Mouse (Mus musculus): ENCODE results near the gene Prox1. TPM values are rescaled to one million over a fixed set of nuclear protein-coding genes. Genes with fewer than 3 reads are reported as not detected.

Gene Prox1
- polyA plus RNA-seq, 1 experiment: 1.2 TPM

DNA sequence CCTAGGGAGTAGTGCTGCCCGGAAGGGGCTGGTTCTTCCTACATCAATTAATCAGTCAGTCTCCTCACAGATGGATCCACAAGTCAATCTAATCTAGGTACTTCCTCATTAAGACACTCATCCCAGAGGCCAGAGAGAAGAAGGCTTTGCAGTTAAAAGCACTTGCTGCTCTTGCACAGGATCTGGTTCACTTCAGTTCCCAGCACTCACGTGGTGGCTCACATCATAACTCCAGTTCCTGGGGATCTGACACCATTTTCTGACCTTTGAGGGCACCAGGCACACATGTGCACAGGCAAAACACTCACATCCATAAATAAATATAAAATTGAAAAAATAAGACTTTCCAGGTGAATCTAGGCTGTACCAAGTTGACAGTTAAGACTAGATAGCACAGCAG lies 27.7 kb upstream of the Prox1 start:
- no peak for TF ChIP-seq POLR2A (IDR thresholded peaks at IDR 0.05; ENCODE audit: borderline replicate concordance, extremely low read depth, low read depth, low read length)
- no peak for TF ChIP-seq CTCF (IDR thresholded peaks at IDR 0.05; ENCODE audit: insufficient read depth, low read length)
- WGBS: 77% methylated on average over 2 of the region's 2 CpGs
- Histone ChIP-seq H3K4me1 (ENCODE audit: control insufficient read depth, insufficient read depth, low read length) (no peaks in the 10 kb centered on the region), H3K4me3 (replicated peaks; ENCODE audit: extremely low read depth, low read depth, low read length) (no peak overlapping the region)
- no peak for DNase-seq

- WGBS: 85% methylated on average over 13 of the region's 13 CpGs
- TF ChIP-seq CTCF (IDR thresholded peaks at IDR 0.05; ENCODE audit: insufficient read depth, low read length) (no peak), POLR2A (IDR thresholded peaks at IDR 0.05; ENCODE audit: borderline replicate concordance, extremely low read depth, low read depth, low read length) (no peak)
- no peak overlapping the region for H3K4me3 ChIP-seq (replicated peaks; ENCODE audit: extremely low read depth, low read depth, low read length)
- no peak for DNase-seq
- no peaks in the 10 kb centered on the region for H3K4me1 ChIP-seq (ENCODE audit: control insufficient read depth, insufficient read depth, low read length)
Observed at GRCm38 (mm10) chr1:190192011-190192410, 21.5 kb upstream of the Prox1 start.

GRCm38 (mm10) chr1:190190231-190190965 lies 19.9 kb upstream of the Prox1 start:
- no peak for DNase-seq
- TF ChIP-seq POLR2A (IDR thresholded peaks at IDR 0.05; ENCODE audit: borderline replicate concordance, extremely low read depth, low read depth, low read length) (no peak), CTCF (IDR thresholded peaks at IDR 0.05; ENCODE audit: insufficient read depth, low read length) (no peak)
- Histone ChIP-seq H3K4me1 (ENCODE audit: control insufficient read depth, insufficient read depth, low read length) (no peaks in the 10 kb centered on the region), H3K4me3 (replicated peaks; ENCODE audit: extremely low read depth, low read depth, low read length) (no peak overlapping the region)
- WGBS: 30% methylated on average over 10 of the region's 10 CpGs

- TF ChIP-seq POLR2A (IDR thresholded peaks at IDR 0.05; ENCODE audit: borderline replicate concordance, extremely low read depth, low read depth, low read length) (no peak), CTCF (IDR thresholded peaks at IDR 0.05; ENCODE audit: insufficient read depth, low read length) (no peak)
- Histone ChIP-seq H3K4me3 (replicated peaks; ENCODE audit: extremely low read depth, low read depth, low read length) (no peak overlapping the region), H3K4me1 (ENCODE audit: control insufficient read depth, insufficient read depth, low read length) (no peaks in the 10 kb centered on the region)
- DNase-seq: no peak
- 66% methylated on average over 2 of the region's 2 CpGs for WGBS
Observed at GRCm38 (mm10) chr1:190189125-190189524, 18.6 kb upstream of the Prox1 start.

GRCm38 (mm10) chr1:190186336-190186735 lies 15.8 kb upstream of the Prox1 start:
- H3K4me3 ChIP-seq (replicated peaks; ENCODE audit: extremely low read depth, low read depth, low read length): no peak overlapping the region
- DNase-seq: no peak
- no peaks in the 10 kb centered on the region for H3K4me1 ChIP-seq (ENCODE audit: control insufficient read depth, insufficient read depth, low read length)
- TF ChIP-seq POLR2A (IDR thresholded peaks at IDR 0.05; ENCODE audit: borderline replicate concordance, extremely low read depth, low read depth, low read length) (no peak), CTCF (IDR thresholded peaks at IDR 0.05; ENCODE audit: insufficient read depth, low read length) (no peak)
- 71% methylated on average over 4 of the region's 4 CpGs for WGBS

GRCm38 (mm10) chr1:190185284-190185683 lies 14.8 kb upstream of the Prox1 start:
- no peaks in the 10 kb centered on the region for H3K4me1 ChIP-seq (ENCODE audit: control insufficient read depth, insufficient read depth, low read length)
- no peak overlapping the region for H3K4me3 ChIP-seq (replicated peaks; ENCODE audit: extremely low read depth, low read depth, low read length)
- no peak for DNase-seq
- TF ChIP-seq CTCF (IDR thresholded peaks at IDR 0.05; ENCODE audit: insufficient read depth, low read length) (no peak), POLR2A (IDR thresholded peaks at IDR 0.05; ENCODE audit: borderline replicate concordance, extremely low read depth, low read depth, low read length) (no peak)
- 73% methylated on average over 10 of the region's 10 CpGs for WGBS

- TF ChIP-seq CTCF (IDR thresholded peaks at IDR 0.05; ENCODE audit: insufficient read depth, low read length) (no peak), POLR2A (IDR thresholded peaks at IDR 0.05; ENCODE audit: borderline replicate concordance, extremely low read depth, low read depth, low read length) (no peak)
- Histone ChIP-seq H3K4me3 (replicated peaks; ENCODE audit: extremely low read depth, low read depth, low read length) (no peak overlapping the region), H3K4me1 (ENCODE audit: control insufficient read depth, insufficient read depth, low read length) (no peaks in the 10 kb centered on the region)
- no peak for DNase-seq
- whole genome bisulfite sequencing: 94% methylated on average over 4 of the region's 4 CpGs
Observed at GRCm38 (mm10) chr1:190183574-190183973, 13.1 kb upstream of the Prox1 start.

- 53% methylated on average over 7 of the region's 7 CpGs for WGBS
- no peaks in the 10 kb centered on the region for H3K4me1 ChIP-seq (ENCODE audit: control insufficient read depth, insufficient read depth, low read length)
- DNase-seq: no peak
- TF ChIP-seq CTCF (IDR thresholded peaks at IDR 0.05; ENCODE audit: insufficient read depth, low read length) (no peak), POLR2A (IDR thresholded peaks at IDR 0.05; ENCODE audit: borderline replicate concordance, extremely low read depth, low read depth, low read length) (no peak)
- no peak overlapping the region for H3K4me3 ChIP-seq (replicated peaks; ENCODE audit: extremely low read depth, low read depth, low read length)
Observed at GRCm38 (mm10) chr1:190181765-190182164, 11.3 kb upstream of the Prox1 start.

DNA sequence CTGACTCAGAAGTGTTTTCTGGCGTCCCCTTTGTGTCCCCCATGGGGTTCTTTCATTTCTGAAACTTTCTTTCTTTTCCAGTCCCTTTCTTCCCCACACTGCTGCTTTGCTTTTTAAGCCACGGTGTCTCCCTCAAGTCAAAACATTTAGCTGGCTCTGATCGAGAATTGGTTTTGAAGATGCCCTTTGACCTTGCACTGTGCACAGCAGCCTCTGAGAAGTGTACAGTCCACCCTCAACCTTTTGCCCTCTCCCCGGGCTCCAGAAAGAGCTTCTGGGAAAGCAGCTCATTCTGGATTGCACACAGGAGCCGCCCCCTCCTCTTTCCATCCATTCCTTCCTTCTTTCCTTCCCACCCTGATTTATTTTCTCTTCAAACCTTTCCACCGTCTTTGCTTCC lies 10.3 kb upstream of the Prox1 start:
- no peaks in the 10 kb centered on the region for H3K4me1 ChIP-seq (ENCODE audit: control insufficient read depth, insufficient read depth, low read length)
- no peak overlapping the region for H3K4me3 ChIP-seq (replicated peaks; ENCODE audit: extremely low read depth, low read depth, low read length)
- TF ChIP-seq CTCF (IDR thresholded peaks at IDR 0.05; ENCODE audit: insufficient read depth, low read length) (no peak), POLR2A (IDR thresholded peaks at IDR 0.05; ENCODE audit: borderline replicate concordance, extremely low read depth, low read depth, low read length) (no peak)
- no peak for DNase-seq
- 53% methylated on average over 6 of the region's 6 CpGs for WGBS

- Histone ChIP-seq H3K4me1 (ENCODE audit: control insufficient read depth, insufficient read depth, low read length) (peaks cover 4% of the 10 kb centered on the region), H3K4me3 (replicated peaks; ENCODE audit: extremely low read depth, low read depth, low read length) (no peak overlapping the region)
- no peak for DNase-seq
- TF ChIP-seq CTCF (IDR thresholded peaks at IDR 0.05; ENCODE audit: insufficient read depth, low read length) (no peak), POLR2A (IDR thresholded peaks at IDR 0.05; ENCODE audit: borderline replicate concordance, extremely low read depth, low read depth, low read length) (no peak)
- 32% methylated on average over 3 of the region's 3 CpGs for WGBS
Observed at GRCm38 (mm10) chr1:190176961-190177360, 6.4 kb upstream of the Prox1 start.

Data from lung, adult 2 months (tissue).